Mouse (Mus musculus) gastrocnemius, postnatal 36 days (tissue): Measurements from ENCODE around the gene Dhx29. TPM values are rescaled to one million over a fixed set of nuclear protein-coding genes. Genes with fewer than 3 reads are reported as not detected.

ENCODE experiments used
- DNase-seq, 2 experiments: peaks; one replicate each; pipeline ENCODE4 v3.0.0; 2022
- intact Hi-C: fragments of 180-260 bp; cut with DNase I; formaldehyde crosslinking; loops from one replicate; pipeline ENCODE4 v1.15.1; 2025
- long read RNA-seq, 2 experiments: library from polyadenylated mRNA; stranded (forward); transcript quantifications; one replicate each; pipeline ENCODE4 v2.0.0; 2021
- total RNA-seq, 2 experiments: library from RNA; stranded (reverse); gene quantifications; 2 replicates each; pipeline ENCODE4 v1.2.3; 2021

Dhx29 gene
- total RNA-seq = 10 to 100 TPM; 11.4 to 12.9 TPM
- long read RNA-seq, experiment 1, full-length matches to known transcripts = 2 of 4 reads
- long read RNA-seq, experiment 1, partial matches to known transcripts = 2 of 4 reads
- long read RNA-seq, experiment 1, other reads (novel, unspliced or antisense) = 0 of 4 reads
- long read RNA-seq, experiment 2, full-length matches to known transcripts = 6 of 7 reads
- long read RNA-seq, experiment 2, partial matches to known transcripts = 1 of 7 reads
- long read RNA-seq, experiment 2, other reads (novel, unspliced or antisense) = 0 of 7 reads

- DNase-seq = peak; percentile 99
- intact Hi-C loops = loop anchor here (2.0 kb wide), 1 partner anchor 59 kb away; the partner anchor contains the start of gene Ccno
These were observed at the start of gene Dhx29, which contains the start of gene Mtrex for GRCm38 (mm10) chr13:112927287-112928001. Dhx29 (plus strand) TSS chr13:112927454. Mtrex (minus strand) TSS chr13:112927398.

GRCm38 (mm10) chr13:112887234-112887633 lies 40.0 kb upstream of the Dhx29 start:
- intact Hi-C loops = no loop called here
- DNase-seq = no peak

- intact Hi-C loops = no loop called here
- DNase-seq = no peak
These were observed 25.1 kb upstream of the Dhx29 start for GRCm38 (mm10) chr13:112902176-112902575.

GRCm38 (mm10) chr13:112909663-112910062 lies 17.6 kb upstream of the Dhx29 start:
- intact Hi-C loops = loop anchor here (5.0 kb wide), 1 partner anchor 37 kb away; no protein-coding TSS in a partner anchor
- no peak for DNase-seq

- DNase-seq = no peak
- intact Hi-C loops = no loop called here
These were observed 16.8 kb upstream of the Dhx29 start for GRCm38 (mm10) chr13:112910434-112910833.

- intact Hi-C loops = loop anchor here (5.0 kb wide), 1 partner anchor 37 kb away; no protein-coding TSS in a partner anchor
- DNase-seq = no peak
These were observed 8.0 kb upstream of the Dhx29 start for GRCm38 (mm10) chr13:112919141-112919865.

GRCm38 (mm10) chr13:112920906-112921305 lies 6.3 kb upstream of the Dhx29 start:
- no peak for DNase-seq
- intact Hi-C loops = no loop called here

GRCm38 (mm10) chr13:112925266-112925665 lies 2.0 kb upstream of the Dhx29 start:
- intact Hi-C loops = no loop called here
- DNase-seq = no peak

- DNase-seq = no peak
- intact Hi-C loops = no loop called here
These were observed 1.3 kb upstream of the Dhx29 start for GRCm38 (mm10) chr13:112925976-112926375.

GRCm38 (mm10) chr13:112926796-112927195 lies 458 bp upstream of the Dhx29 start:
- no peak for DNase-seq
- intact Hi-C loops = no loop called here

GRCm38 (mm10) chr13:112928038-112928668 lies 899 bp downstream of the Dhx29 start:
- no peak for DNase-seq
- intact Hi-C loops = loop anchor here (2.0 kb wide), 1 partner anchor 59 kb away; the partner anchor contains the start of gene Ccno

- intact Hi-C loops = loop anchor here (10.0 kb wide), 1 partner anchor 97 kb away; the partner anchor contains the start of gene Cdc20b
- DNase-seq = no peak
These were observed 10.9 kb downstream of the Dhx29 start for GRCm38 (mm10) chr13:112938130-112938529.

- intact Hi-C loops = no loop called here
- DNase-seq = no peak
These were observed 14.7 kb downstream of the Dhx29 start for GRCm38 (mm10) chr13:112941879-112942330.

GRCm38 (mm10) chr13:112945312-112945711 lies 18.1 kb downstream of the Dhx29 start:
- intact Hi-C loops = no loop called here

GRCm38 (mm10) chr13:112945900-112946299 lies 18.6 kb downstream of the Dhx29 start:
- intact Hi-C loops = no loop called here
- no peak for DNase-seq

More at GRCm38 (mm10) chr13:112945312-112945711, 18.1 kb downstream of the Dhx29 start:
- no peak for DNase-seq

- DNase-seq = no peak
- intact Hi-C loops = no loop called here
These were observed 26.8 kb downstream of the Dhx29 start for GRCm38 (mm10) chr13:112954067-112954466.

- intact Hi-C loops = no loop called here
- no peak for DNase-seq
These were observed 35.8 kb downstream of the Dhx29 start for GRCm38 (mm10) chr13:112963081-112963480.

GRCm38 (mm10) chr13:112964421-112964820 lies 37.2 kb downstream of the Dhx29 start:
- intact Hi-C loops = no loop called here

GRCm38 (mm10) chr13:112967267-112967666 lies 40.0 kb downstream of the Dhx29 start:
- intact Hi-C loops = no loop called here
- DNase-seq = no peak

More at GRCm38 (mm10) chr13:112964421-112964820, 37.2 kb downstream of the Dhx29 start:
- DNase-seq = no peak

- no peak for DNase-seq
- intact Hi-C loops = loop anchor here (10.0 kb wide), 1 partner anchor 58 kb away; the partner anchor contains the start of gene Cdc20b
These were observed 49.5 kb downstream of the Dhx29 start for GRCm38 (mm10) chr13:112976720-112977119.
